Mouse (Mus musculus) activated CD4-positive, CD25-positive, alpha-beta regulatory T cell, adult 4 months (primary cell): ENCODE measurements around the gene Bola2. TPM values are rescaled to one million over a fixed set of nuclear protein-coding genes. Genes with fewer than 3 reads are reported as not detected.
"Not testable (repeated sequence)": the region's sequence is repeated elsewhere in the genome, so short reads cannot be mapped to it uniquely, and the experiment has no call there.

Experiments used
- ATAC-seq: one replicate; pipeline ENCODE4 v1.8.0; 2017
- polyA plus RNA-seq, 2 experiments: library from polyadenylated mRNA; unstranded; fragments of 100-300 nt; shearing (Covaris generic); gene quantifications; one replicate each; pipeline ENCODE4 v1.2.1; 2017

Bola2 gene
- polyA plus RNA-seq, 2 experiments from 2014 or later: 90.0 to 201 TPM

DNA sequence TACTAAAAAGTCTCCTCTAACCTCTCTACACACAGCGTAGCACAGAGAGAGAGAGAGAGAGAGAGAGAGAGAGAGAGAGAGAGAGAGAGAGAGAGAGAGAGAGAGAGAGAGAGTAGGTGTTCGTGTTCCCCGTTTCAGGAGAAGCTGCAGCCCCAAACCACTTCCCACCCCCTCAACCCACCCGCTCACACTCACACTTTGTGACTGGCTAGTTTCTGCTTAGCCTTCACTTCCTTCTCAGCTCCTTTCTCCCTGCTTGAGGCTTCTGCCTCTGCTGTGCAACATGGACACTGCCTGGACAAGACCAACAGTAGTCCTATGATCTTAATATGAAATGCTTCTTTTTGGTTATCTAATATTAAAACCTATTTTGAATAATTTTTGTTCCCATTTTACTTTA lies 15.1 kb downstream of the Bola2 start:
- no peak for ATAC-seq

DNA sequence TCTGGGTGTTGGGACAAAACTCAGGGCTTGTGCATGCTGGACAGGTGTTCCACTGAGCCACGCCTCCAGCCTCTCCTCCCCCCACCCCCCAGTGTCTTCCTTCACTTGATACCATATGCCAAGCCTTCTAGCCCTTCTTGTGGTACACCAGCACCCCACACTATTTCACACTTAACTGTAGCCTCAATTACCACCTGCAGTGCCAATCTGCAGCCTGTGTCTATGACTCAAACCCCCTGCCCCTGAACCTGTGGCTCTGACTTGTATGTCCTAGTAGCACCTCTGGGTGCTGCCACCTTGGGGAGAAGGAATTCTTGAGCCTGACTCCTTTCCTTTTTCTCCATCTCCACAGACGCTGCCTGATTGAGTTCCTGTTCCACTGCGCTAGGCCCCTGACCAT lies 16.7 kb downstream of the Bola2 start:
- no peak for ATAC-seq

DNA sequence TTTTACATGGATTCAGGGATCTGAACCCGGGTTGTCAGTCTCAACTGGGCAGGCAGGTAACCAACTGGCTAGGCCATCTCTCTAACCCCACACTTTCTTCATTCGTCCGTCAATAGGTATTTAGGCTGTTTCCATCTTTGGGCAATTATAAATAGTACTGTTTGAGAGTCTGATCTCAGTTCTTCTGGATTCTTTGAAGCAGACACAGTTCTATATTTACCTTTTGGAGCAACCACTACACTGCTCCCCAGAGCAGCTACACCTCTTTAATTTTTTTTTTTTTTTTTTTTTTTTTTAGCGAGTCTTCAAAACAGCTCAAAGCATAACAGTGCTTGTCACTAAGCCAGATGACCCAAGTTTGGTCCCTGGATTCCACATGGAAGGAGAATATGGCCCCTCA lies 20.5 kb downstream of the Bola2 start:
- no peak for ATAC-seq

DNA sequence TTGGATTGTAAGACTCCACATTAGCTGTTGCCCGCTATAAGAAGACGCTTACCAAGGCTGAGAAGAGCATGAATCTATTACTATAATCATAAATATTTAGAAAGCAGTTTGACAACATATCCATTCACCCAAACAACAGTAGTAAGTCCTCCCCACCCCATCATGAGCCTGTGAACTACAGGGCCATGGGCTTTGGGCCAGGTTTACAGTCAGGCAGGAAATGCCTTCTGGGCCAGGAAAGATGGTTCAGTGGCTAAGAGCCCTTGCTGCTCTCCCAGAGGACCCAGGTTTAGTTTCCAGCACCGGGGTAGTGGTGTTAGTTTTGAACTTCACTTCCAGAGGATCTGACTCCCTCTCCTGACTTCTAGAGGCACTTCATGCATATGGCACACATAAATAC lies 22.4 kb downstream of the Bola2 start:
- ATAC-seq: no peak

DNA sequence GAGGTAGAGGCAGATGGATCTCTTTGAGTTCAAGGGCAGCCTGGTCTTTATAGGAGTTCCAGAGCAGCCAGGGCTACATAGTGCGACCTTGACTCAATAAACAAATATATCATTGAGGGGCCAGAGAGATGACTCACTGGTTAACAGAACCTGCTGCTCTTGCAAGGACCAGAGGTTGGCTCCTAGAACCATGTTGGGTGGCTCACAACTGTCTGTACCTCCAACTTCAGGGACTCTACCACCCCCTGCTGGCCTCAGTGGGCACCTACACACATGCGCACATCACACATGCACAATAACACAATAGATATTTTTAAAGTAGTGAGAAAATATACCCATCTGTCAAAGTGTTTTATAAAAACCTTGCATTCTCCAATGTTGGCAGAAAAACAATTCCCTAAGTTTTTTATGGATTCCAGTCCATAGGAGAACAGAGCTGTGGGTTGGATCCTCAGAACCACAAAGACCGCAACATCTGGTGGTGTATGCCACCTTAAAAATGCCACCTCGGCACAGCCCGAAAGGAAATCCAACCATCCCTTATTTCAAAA lies 23.7 kb downstream of the Bola2 start:
- ATAC-seq: no peak

DNA sequence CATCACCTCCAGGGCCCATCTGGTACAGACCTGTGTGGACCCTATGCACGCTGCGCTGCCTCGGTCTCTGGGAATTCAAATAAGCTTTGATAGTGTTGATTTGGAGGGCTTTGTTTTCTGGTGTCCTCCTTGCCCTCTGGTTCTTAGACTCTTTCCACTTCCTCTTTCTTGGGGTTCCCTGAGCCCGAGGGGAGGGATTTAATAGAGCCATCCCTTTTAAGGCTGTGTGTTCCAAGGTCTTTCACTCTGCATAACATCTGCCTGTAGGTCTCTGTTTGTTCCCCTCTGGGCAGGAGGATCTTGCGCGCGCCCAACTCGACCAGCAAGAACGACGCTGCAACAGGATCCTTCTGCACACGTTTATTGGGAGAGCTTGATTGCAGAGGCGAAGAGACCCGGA lies 26.4 kb downstream of the Bola2 start:
- no peak for ATAC-seq

DNA sequence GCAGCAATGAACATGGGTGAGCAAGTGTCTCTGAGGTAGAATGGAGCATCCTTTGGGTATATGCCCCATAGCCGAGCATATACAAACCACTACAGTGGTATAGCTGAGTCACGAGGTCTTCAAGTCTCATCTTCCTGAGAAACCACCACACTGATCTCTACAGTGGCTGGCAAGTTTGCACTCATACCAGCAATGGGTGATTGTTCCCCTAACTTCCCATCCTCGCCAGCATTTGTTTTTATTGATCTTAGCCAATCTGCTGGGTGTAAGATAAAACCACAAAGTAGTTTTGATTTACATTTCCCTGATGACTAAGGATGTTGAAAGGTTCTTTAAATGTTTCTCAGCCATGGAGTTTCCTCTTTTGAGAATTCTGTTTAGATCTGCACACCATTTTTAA lies 29.9 kb downstream of the Bola2 start:
- no peak for ATAC-seq

DNA sequence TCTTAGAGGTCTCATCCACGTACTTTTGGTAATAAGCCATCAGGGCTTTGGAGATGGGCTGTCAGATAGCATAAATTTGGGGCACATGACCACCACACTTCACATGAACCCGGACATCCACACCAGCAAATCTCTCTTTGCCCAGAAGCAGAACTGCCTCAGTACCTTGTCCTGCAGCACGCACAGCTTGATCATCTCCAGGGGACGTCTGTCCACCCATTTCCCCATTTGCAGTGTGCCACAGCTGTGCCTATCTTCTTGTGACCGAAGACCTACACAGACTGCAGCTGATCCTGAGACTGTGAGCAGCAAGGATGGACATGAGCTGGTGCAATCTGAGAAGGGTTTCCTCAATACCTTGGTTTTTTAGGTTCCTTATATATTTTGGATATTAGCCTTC lies 30.5 kb downstream of the Bola2 start:
- ATAC-seq: no peak

DNA sequence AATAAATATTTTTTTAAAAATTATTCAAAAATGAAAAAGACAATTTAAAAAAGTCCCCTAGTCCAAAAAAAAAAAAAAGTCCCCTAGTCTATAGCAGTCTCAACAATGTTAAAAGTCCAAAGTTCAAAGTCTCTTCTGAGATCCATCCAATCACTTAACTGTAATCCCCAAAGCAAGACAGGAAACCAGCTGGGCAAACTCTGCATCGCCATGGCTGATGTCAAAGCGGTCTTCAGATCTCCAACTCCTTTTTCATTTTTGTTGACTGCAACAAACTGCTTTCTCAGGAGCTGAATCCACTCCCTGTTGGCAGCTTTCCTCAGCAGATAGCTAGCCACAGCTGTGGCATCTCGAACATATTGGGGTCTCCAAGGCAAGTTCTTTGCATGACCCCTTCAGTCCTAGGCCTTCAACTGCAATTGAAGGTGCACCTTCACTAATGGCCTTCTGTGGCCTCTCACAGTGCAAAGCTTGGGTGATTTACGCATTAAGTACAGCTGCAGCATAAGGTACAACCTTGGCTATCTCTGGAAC lies 35.1 kb downstream of the Bola2 start:
- ATAC-seq: not testable (repeated sequence)

DNA sequence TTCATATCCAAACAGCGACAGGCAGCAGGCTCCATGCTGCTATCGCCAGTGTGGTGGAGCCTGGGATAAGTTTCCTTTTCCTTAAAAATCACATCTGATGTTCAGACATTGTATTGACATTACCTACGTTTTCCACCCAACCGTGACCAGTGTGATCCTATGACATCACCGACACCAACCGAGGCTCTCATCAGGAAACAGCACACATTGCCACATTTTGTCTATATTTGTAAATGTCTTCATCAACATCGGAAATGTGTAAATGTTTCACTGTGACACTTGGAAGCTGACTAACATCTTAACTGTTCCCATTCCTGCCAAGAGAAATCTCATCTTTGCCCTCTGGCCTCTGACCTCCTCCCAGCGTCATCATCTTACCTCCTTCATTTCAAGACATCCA lies 40.9 kb downstream of the Bola2 start:
- no peak for ATAC-seq

DNA sequence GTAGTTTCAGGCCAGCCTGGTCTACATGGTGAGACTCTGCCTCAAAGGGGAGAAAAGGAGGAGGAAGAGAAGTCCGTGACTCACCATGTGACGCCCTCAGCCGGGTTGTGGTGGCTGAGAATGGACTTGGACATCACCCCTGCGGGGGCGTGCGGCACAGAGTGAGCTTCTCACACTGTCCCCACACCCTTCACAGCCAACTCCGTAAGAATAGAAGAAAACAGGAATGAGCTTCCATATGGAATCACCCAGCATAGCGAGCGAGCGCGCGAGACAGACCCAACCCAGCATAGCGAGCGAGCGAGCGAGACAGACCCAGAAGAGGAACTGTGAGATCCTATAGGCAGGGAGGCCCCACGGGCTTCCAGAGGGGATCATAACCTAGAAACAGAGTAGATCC lies 44.4 kb downstream of the Bola2 start:
- ATAC-seq: no peak

DNA sequence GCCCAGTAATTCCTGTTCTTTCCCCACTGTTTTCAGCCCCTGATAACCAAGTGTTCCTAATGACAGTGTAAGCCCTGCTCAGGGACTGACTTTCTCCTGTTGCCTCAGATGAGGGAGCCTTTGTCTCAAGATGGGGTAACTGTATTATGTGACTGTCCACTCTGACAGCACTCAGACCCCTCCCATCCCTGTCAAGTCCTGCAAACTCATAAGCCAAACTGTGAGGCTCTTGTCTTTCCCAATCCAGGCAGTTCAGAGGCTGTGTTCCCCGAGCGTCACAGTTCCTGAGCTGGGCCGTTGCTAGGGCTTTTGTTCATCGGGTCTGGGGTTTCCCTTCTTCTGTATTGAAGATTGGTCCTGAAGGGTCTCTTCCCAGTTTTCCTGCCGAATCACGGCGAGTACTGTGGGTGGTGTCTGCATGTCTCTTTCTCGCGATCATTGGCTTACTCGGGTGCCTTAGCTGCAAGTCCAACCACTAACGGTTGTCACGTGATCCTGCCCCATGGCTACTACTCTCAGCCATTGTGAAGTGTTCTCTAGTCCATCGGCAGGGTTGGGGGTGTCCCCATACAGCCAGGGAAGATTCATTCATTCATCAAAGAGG lies 45.0 kb downstream of the Bola2 start:
- no peak for ATAC-seq

DNA sequence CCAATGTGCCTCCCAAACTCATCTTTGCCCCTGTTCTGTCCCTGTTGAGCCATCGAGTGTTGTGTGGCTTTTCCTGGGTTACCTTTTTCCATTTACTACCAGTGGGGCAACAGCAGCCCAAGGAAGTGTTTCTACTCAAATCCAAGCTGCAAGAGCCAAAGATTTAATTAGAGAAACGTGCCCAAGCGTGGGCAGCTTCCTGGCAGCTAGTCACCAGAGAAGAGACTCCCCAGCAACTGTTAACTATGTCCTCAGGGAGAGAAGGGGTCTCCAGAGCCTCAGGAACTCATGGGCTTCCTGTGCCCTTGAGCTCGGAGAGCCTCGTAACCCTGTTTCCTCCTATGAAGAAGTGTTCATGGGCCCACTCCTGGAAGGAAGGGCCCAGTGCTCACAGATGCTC lies 45.8 kb downstream of the Bola2 start:
- no peak for ATAC-seq

DNA sequence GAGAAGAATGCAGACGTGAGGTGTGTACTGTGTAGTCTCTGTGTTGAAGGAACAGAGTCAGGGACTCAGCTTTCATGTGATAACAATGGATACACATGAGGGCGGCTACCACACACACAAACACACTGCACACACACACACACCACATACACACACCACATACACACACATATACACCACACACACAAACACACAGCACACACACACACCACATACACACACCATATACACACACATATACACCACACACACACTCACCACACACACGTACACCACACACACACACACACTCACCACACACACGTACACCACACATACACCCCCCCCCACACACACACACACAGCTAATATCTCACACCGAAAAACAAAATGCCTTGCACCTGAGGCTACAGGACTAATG lies 46.3 kb downstream of the Bola2 start:
- ATAC-seq: no peak

DNA sequence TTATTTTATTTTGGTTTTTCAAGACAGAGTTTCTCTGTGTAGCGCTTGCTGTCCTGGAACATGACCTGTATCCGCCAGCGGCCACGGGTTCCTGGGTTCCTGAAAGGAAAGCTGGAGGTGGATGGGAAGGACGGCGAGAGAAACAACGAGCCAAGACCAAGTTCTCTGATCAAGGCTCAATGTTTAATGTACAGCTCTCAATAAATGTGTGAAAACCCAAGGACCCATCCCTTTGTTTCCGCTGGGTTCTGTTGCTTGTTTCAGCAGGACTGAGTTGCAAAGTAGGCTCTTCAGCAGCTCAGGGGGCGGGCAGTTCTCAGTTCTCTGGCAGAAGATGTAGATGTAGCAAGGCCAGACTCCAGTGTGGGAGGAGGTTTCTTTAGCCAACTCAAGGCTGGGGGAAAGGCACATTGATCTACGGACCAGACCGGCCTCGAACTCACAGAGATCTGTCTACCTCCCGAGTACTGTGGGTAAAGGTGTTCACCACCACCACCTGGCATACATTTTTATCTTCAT lies 46.8 kb downstream of the Bola2 start:
- no peak for ATAC-seq

DNA sequence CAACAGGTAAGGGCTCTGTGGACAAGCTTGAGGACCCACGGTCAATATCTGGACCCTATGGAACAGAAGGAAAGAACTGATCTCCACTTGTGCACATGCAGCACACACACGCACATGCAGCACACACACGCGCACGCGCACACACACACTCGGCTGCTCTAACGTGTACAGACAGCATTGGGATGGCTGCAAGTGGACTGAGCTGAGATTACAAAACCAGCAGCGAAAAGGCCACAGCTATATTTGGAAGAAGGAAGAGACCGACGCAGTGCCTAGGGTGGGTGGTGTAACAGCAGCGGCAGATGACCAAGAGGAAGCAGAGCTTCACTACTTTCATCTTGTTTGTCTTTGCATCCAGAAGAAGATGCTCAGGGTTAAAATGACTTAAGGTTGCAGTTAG lies 50.9 kb downstream of the Bola2 start:
- no peak for ATAC-seq

DNA sequence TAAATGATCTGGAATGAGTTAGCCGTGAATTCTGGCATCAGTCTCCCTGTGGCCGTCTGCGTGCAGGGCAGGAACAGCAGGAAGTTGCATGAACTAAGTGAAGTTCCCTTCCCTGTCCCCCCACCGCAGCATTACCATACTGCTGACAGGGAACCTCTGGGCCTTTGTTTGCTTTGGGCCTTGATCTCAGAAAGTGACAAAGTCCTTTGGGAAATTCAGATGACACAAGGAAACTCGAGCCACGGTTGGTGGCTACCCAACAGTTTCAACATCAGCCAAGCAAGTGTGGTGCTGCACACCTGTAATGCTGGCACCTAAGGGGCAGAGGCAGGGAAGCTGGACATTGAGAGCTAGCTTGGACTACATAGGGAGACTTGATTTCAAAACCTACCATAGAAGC lies 51.6 kb downstream of the Bola2 start:
- ATAC-seq: no peak

DNA sequence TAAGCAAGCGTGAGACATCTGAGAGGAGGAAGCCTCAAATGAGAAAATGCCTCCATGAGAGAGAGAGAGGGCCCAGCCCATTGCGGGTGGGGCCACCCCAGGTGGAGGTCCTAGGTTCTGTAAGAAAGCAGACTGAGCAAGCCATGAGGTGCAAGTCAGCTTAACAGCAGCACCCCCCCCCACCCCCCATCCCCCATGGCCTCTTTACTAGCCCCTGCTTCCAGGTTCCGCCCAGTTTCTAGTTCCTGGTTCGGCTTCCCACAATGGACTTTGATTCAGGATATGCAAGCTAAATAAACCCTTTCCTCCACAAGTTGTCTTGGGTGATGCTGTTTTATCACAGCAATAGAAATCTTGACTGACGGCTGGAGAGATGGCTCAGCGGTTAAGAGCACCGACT lies 53.6 kb downstream of the Bola2 start:
- ATAC-seq: no peak

Other genes with a start within 250 kb of the Bola2 start
- gene Atp2a1, start 232.3 kb upstream of the Bola2 start, polyA plus RNA-seq: under 1 TPM in 1 of 2 experiments, not detected in 1; 0.18 TPM
- gene Sh2b1, start 220.0 kb upstream of the Bola2 start, polyA plus RNA-seq: 10 to 100 TPM; 14.5 to 15.9 TPM
- 10 to 100 TPM; 71.2 to 78.9 TPM for gene Tufm, start 208.0 kb upstream of the Bola2 start, polyA plus RNA-seq
- 10 to 100 TPM; 14.7 to 18.8 TPM for gene Atxn2l, start 192.0 kb upstream of the Bola2 start, polyA plus RNA-seq
- gene Eif3c, start 129.0 kb upstream of the Bola2 start, polyA plus RNA-seq: 100 to 1,000 TPM; 207 to 260 TPM
- gene Apobr, start 110.5 kb upstream of the Bola2 start, polyA plus RNA-seq: under 1 TPM; 0.80 to 0.98 TPM
- 10 to 100 TPM; 42.7 to 46.2 TPM for gene Cln3, start 109.6 kb upstream of the Bola2 start, polyA plus RNA-seq
- gene Il27, start 100.5 kb upstream of the Bola2 start, polyA plus RNA-seq: not detected
- under 1 TPM in 1 of 2 experiments, not detected in 1; 0.54 TPM for gene Nupr1, start 64.5 kb upstream of the Bola2 start, polyA plus RNA-seq
- gene Sgf29, start 46.1 kb upstream of the Bola2 start, polyA plus RNA-seq: 100 to 1,000 TPM in 1 of 2 experiments, 10 to 100 TPM in 1; 73.9 to 103 TPM
- under 1 TPM in 1 of 2 experiments, not detected in 1; 0.42 TPM for gene Sult1a1, start 19.0 kb upstream of the Bola2 start, polyA plus RNA-seq
- gene Slx1b, start 383 bp downstream of the Bola2 start, polyA plus RNA-seq: 10 to 100 TPM in 1 of 2 experiments, 1 to 10 TPM in 1; 9.7 to 10.0 TPM
- gene Coro1a, start 12.4 kb downstream of the Bola2 start, polyA plus RNA-seq: 1,000 to 10,000 TPM; 2,153 to 2,681 TPM
- gene Mapk3, start 64.2 kb downstream of the Bola2 start, polyA plus RNA-seq: 10 to 100 TPM; 12.7 to 22.3 TPM
- gene Gdpd3, start 70.9 kb downstream of the Bola2 start, polyA plus RNA-seq: 100 to 1,000 TPM; 144 to 253 TPM
- gene Ypel3, start 81.6 kb downstream of the Bola2 start, polyA plus RNA-seq: 100 to 1,000 TPM; 101 to 105 TPM
- 1 to 10 TPM; 2.7 to 2.8 TPM for gene Tbx6, start 86.1 kb downstream of the Bola2 start, polyA plus RNA-seq
- gene Ppp4c, start 97.1 kb downstream of the Bola2 start, polyA plus RNA-seq: 100 to 1,000 TPM; 133 to 149 TPM
- not detected for gene Fam57b, start 102.3 kb downstream of the Bola2 start, polyA plus RNA-seq
- gene 4930451I11Rik, start 136.2 kb downstream of the Bola2 start, polyA plus RNA-seq: not detected
- not detected for gene Doc2a, start 152.0 kb downstream of the Bola2 start, polyA plus RNA-seq
- gene Hirip3, start 166.6 kb downstream of the Bola2 start, polyA plus RNA-seq: 10 to 100 TPM; 10.5 to 18.4 TPM
- gene Ino80e, start 167.0 kb downstream of the Bola2 start, polyA plus RNA-seq: 10 to 100 TPM; 54.8 to 82.2 TPM
- 10 to 100 TPM; 16.8 to 19.5 TPM for gene Taok2, start 189.3 kb downstream of the Bola2 start, polyA plus RNA-seq
- 10 to 100 TPM; 43.7 to 56.1 TPM for gene Tmem219, start 227.5 kb downstream of the Bola2 start, polyA plus RNA-seq
- gene Kctd13, start 233.5 kb downstream of the Bola2 start, polyA plus RNA-seq: 1 to 10 TPM; 7.7 to 8.4 TPM